Mouse (Mus musculus) kidney, postnatal 4 days (tissue): ENCODE results near the gene Sema5b.

Source experiments
- DNase-seq, 2 experiments: peaks; one replicate each; pipeline ENCODE4 v3.0.0; 2021; ENCODE audit warnings: mixed read lengths in 2 of 2

Sema5b gene

GRCm38 (mm10) chr16:35541117-35541641 is at the start of gene Sema5b:
Gene Sema5b, plus strand, starts transcription at chr16:35541145.
- peak; percentile 76 to 84 for DNase-seq

GRCm38 (mm10) chr16:35500342-35500741 is 40.6 kb upstream of the Sema5b start:
- no peak for DNase-seq

GRCm38 (mm10) chr16:35501106-35501760 is 39.7 kb upstream of the Sema5b start:
- DNase-seq = no peak

GRCm38 (mm10) chr16:35502456-35502855 is 38.5 kb upstream of the Sema5b start:
- no peak for DNase-seq

- DNase-seq = no peak
Observed at GRCm38 (mm10) chr16:35504266-35504665, 36.7 kb upstream of the Sema5b start.

GRCm38 (mm10) chr16:35505786-35506185 is 35.2 kb upstream of the Sema5b start:
- no peak for DNase-seq

- no peak for DNase-seq
Observed at GRCm38 (mm10) chr16:35508581-35508980, 32.4 kb upstream of the Sema5b start.

GRCm38 (mm10) chr16:35509331-35510070 is 31.4 kb upstream of the Sema5b start:
- no peak for DNase-seq

GRCm38 (mm10) chr16:35515977-35516612 is 24.9 kb upstream of the Sema5b start:
- DNase-seq = peak; percentile 24 to 46

GRCm38 (mm10) chr16:35517976-35518951 is 22.7 kb upstream of the Sema5b start:
- peak; percentile 67 to 80 for DNase-seq

GRCm38 (mm10) chr16:35519245-35519644 is 21.7 kb upstream of the Sema5b start:
- peak in 1 of 2 experiments; percentile 26 for DNase-seq

- DNase-seq = no peak
Observed at GRCm38 (mm10) chr16:35524200-35524599, 16.7 kb upstream of the Sema5b start.

- DNase-seq = no peak
Observed at GRCm38 (mm10) chr16:35534630-35535029, 6.3 kb upstream of the Sema5b start.

- DNase-seq = no peak
Observed at GRCm38 (mm10) chr16:35537651-35538050, 3.3 kb upstream of the Sema5b start.

- no peak for DNase-seq
Observed at GRCm38 (mm10) chr16:35539041-35539440, 1.9 kb upstream of the Sema5b start.

GRCm38 (mm10) chr16:35540333-35541116 is 420 bp upstream of the Sema5b start:
- peak; percentile 43 to 59 for DNase-seq

- peak; percentile 53 to 72 for DNase-seq
Observed at GRCm38 (mm10) chr16:35541661-35542420, 896 bp downstream of the Sema5b start.

GRCm38 (mm10) chr16:35542421-35542780 is 1.5 kb downstream of the Sema5b start:
- DNase-seq = peak; percentile 30 to 36

GRCm38 (mm10) chr16:35545723-35546122 is 4.8 kb downstream of the Sema5b start:
- DNase-seq = no peak

GRCm38 (mm10) chr16:35547966-35548365 is 7.0 kb downstream of the Sema5b start:
- DNase-seq = no peak

- no peak for DNase-seq
Observed at GRCm38 (mm10) chr16:35549354-35549753, 8.4 kb downstream of the Sema5b start.
